In genomic region chr10:61195718-61196291, GRCm38 (mm10) we compare ENCODE assay signal across 18 mouse cellular contexts. TPM values are rescaled to one million over a fixed set of nuclear protein-coding genes. Genes with fewer than 3 reads are reported as not detected.
"Had no signal": no experiment of that assay in that cellular context is flagged by ENCODE, and none has a peak within 500 bp of the region (broad histone marks: within the 10 kb centered on the region; RNA-seq: fewer than 3 reads in every experiment).

No protein-coding gene starts in this region.

- H3K4me3 ChIP-seq: limb, embryonic 13.5 days; midbrain, embryonic 10.5 days; myocyte; neural tube, embryonic 15.5 days had no signal

- H3K4me1 ChIP-seq: neural tube, embryonic 15.5 days had no signal

- H3K9me3 ChIP-seq: limb, embryonic 13.5 days; midbrain, embryonic 10.5 days; neural tube, embryonic 15.5 days had no signal

- H3K27me3 ChIP-seq: limb, embryonic 13.5 days; neural tube, embryonic 15.5 days had no signal

- H3K9ac ChIP-seq: limb, embryonic 13.5 days; liver, embryonic 14.5 days; neural tube, embryonic 15.5 days had no signal

- H3K36me3 ChIP-seq: limb, embryonic 13.5 days; midbrain, embryonic 10.5 days; neural tube, embryonic 15.5 days had no signal

- H3K27ac ChIP-seq: limb, embryonic 13.5 days; liver, embryonic 14.5 days; midbrain, embryonic 10.5 days; neural tube, embryonic 15.5 days had no signal

- H3K4me2 ChIP-seq: limb, embryonic 13.5 days; neural tube, embryonic 15.5 days had no signal

- DNase-seq: kidney, adult 11 months; kidney, postnatal 10 days; left cerebral cortex, postnatal 4 days; midbrain, embryonic 14.5 days; right cerebral cortex, adult 18-20 months; right cerebral cortex, postnatal 25 days; thymus, adult 2 months; thymus, postnatal 36 days had no signal

RNA-seq across cellular contexts. Expression of gene Tbata, which starts 24.1 kb away (rescaled TPM):
- total RNA-seq: liver, adult 2 months; megakaryocyte, adult 5-6 weeks had no signal
- polyA plus RNA-seq: kidney, embryonic 14.5 days; limb, embryonic 13.5 days; liver, adult 2 months; liver, embryonic 14.5 days; midbrain, embryonic 10.5 days; midbrain, embryonic 14.5 days; myocyte; neural tube, embryonic 11.5 days; neural tube, embryonic 15.5 days; small intestine, adult 2 months had no signal
